Mouse (Mus musculus) small intestine, adult 2 months (tissue): ENCODE measurements at regions not wholly inside any gene's neighbourhood (a gene's known extent, or its start where the extent isn't known, plus 50 kb on each side); places are given as distances from the start of the nearest gene placed in this dataset.

Experiments
- CTCF ChIP-seq: fragments of 200-500 bp; IDR thresholded peaks from 2 replicates; pipeline ENCODE4 v1.5.1; 2012; ENCODE audit warnings: low read depth, mild to moderate bottlenecking, control low read depth, inconsistent platforms, low read length, moderate library complexity, mixed read lengths; ENCODE audit not compliant: insufficient replicate concordance, insufficient read length; ENCODE audit errors: extremely low read depth
- POLR2A ChIP-seq: fragments of 200-500 bp; IDR thresholded peaks from 2 replicates; pipeline ENCODE4 v1.6.1; 2012; ENCODE audit warnings: low read depth, mild to moderate bottlenecking, control low read depth, inconsistent platforms, low read length, moderate library complexity

DNA sequence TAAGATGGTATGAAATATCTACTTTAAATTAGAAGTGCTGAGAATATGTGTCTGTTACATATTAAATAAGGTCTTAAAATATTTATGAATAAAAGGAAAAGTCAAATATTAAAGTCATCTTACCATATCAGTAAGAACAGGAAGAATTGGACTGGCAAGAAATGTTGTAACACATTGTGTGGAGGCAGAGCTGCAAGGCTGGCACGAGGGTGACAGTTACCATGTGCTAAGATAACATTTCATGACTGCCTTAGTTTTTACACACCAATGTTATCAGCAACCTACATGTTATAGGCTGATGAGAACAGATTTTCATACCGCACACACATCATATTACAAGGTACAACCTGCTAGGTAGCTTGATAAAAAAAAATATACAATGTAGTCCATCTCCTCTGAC lies 746.2 kb upstream of the Intu start:
- TF ChIP-seq CTCF (no peak), POLR2A (no peak)
